Mouse (Mus musculus) brain, adult 10 weeks (tissue): ENCODE data around the gene Resp18. TPM values are rescaled to one million over a fixed set of nuclear protein-coding genes. Genes with fewer than 3 reads are reported as not detected.

ENCODE experiments used
- polyA plus RNA-seq: library from polyadenylated mRNA; stranded (reverse); fragments of 350-450 nt; fragmentation: Illumina TruSeq; extraction: RNeasy Lipid Tissue Mini Kit (QIAGEN cat#74804); gene quantifications from one replicate; pipeline ENCODE4 v1.2.3, GENCODE M21; 2015; ENCODE audit warnings: low read depth, low replicate concordance

Gene Resp18
- 298 TPM for polyA plus RNA-seq

DNA sequence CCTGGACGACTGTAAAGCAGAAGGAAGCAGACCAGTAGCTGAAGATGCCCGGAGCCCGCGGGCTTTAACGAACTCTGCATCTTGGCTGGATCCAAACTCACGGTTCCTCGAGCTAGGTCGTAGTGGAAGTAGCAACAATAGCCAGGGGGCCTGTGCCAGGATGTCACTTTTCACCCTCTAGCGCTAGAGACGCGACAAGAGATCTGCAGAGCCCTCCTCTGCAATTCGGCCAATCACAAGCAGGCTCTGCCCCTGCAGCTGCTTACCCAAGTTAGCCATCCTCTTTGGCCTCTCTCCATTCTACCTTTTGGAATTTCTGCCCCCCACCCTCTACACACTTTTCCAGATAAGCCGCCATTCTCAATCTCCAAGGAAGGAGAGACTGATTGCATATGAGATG, at the start of gene Resp18:
TSS of gene Resp18 (minus strand) at position 188 of the 400 bp plus-strand sequence.

GRCm38 (mm10) chr1:75317241-75318201, 39.3 kb upstream of the Resp18 start, which contains the start of gene Dnpep:
Gene Dnpep, minus strand, starts transcription at chr1:75317990.

GRCm38 (mm10) chr1:75264091-75264880, 13.9 kb downstream of the Resp18 start, which contains the start of gene Ptprn:
Gene Ptprn, minus strand, starts transcription at chr1:75264502.

GRCm38 (mm10) chr1:75236117-75237050, 41.8 kb downstream of the Resp18 start, which contains the start of gene Dnajb2:
Gene Dnajb2, plus strand, starts transcription at chr1:75236406.

GRCm38 (mm10) chr1:75231664-75232152, 46.5 kb downstream of the Resp18 start, which contains the start of gene A630095N17Rik:
Gene A630095N17Rik, minus strand, starts transcription at chr1:75232102.

Other genes with a start within 250 kb of the Resp18 start
- 2.9 TPM for gene Nhej1, start 153.2 kb downstream of the Resp18 start, polyA plus RNA-seq
- 1.2 TPM for gene Slc23a3, start 144.5 kb downstream of the Resp18 start, polyA plus RNA-seq
- 32.5 TPM for gene Cnppd1, start 135.7 kb downstream of the Resp18 start, polyA plus RNA-seq
- gene Retreg2, start 135.6 kb downstream of the Resp18 start, polyA plus RNA-seq, result 177 TPM
- gene Zfand2b, start 109.8 kb downstream of the Resp18 start, polyA plus RNA-seq, result 38.9 TPM
- gene Abcb6, start 98.0 kb downstream of the Resp18 start, polyA plus RNA-seq, result 16.0 TPM
- 23.9 TPM for gene Ankzf1, start 86.3 kb downstream of the Resp18 start, polyA plus RNA-seq
- 87.2 TPM for gene Atg9a, start 86.2 kb downstream of the Resp18 start, polyA plus RNA-seq
- 9.7 TPM for gene Glb1l, start 67.6 kb downstream of the Resp18 start, polyA plus RNA-seq
- gene Stk16, start 67.6 kb downstream of the Resp18 start, polyA plus RNA-seq, result 131 TPM
- 815 TPM for gene Tuba4a, start 58.5 kb downstream of the Resp18 start, polyA plus RNA-seq
- not detected for gene A630095N17Rik, start 46.3 kb downstream of the Resp18 start, polyA plus RNA-seq
- gene Dnajb2, start 42.0 kb downstream of the Resp18 start, polyA plus RNA-seq, result 126 TPM
- 334 TPM for gene Ptprn, start 13.9 kb downstream of the Resp18 start, polyA plus RNA-seq
- 71.3 TPM for gene Dnpep, start 39.6 kb upstream of the Resp18 start, polyA plus RNA-seq
- 2.4 TPM for gene Des, start 81.9 kb upstream of the Resp18 start, polyA plus RNA-seq
- gene Speg, start 96.9 kb upstream of the Resp18 start, polyA plus RNA-seq, result 92.7 TPM
- gene Gmppa, start 157.5 kb upstream of the Resp18 start, polyA plus RNA-seq, result 61.1 TPM
- gene Asic4, start 172.0 kb upstream of the Resp18 start, polyA plus RNA-seq, result 22.7 TPM
- gene Chpf, start 200.9 kb upstream of the Resp18 start, polyA plus RNA-seq, result 55.1 TPM
- 55.6 TPM for gene Tmem198, start 201.1 kb upstream of the Resp18 start, polyA plus RNA-seq
- 14.5 TPM for gene Obsl1, start 228.0 kb upstream of the Resp18 start, polyA plus RNA-seq
- gene Inha, start 228.7 kb upstream of the Resp18 start, polyA plus RNA-seq, result 24.9 TPM
- 21.0 TPM for gene Stk11ip, start 243.1 kb upstream of the Resp18 start, polyA plus RNA-seq